Mouse (Mus musculus) neural tube, embryonic 12.5 days (tissue): Measurements from ENCODE around the gene Mgat3. TPM values are rescaled to one million over a fixed set of nuclear protein-coding genes. Genes with fewer than 3 reads are reported as not detected.

Source experiments
- ATAC-seq: fragments of 200-750 bp; cut with Nextera tagmentation; 2 replicates; pipeline ENCODE4 v1.8.0; 2017; ENCODE audit warnings: low read depth, mild to moderate bottlenecking, moderate TSS enrichment, moderate library complexity; ENCODE audit not compliant: low FRiP score
- H3K27ac ChIP-seq: fragments of 300-500 bp; sonication (generic); 2 replicates; pipeline ENCODE4 v1.5.1; 2016
- H3K27me3 ChIP-seq: fragments of 300-500 bp; sonication (generic); replicated peaks from 2 replicates; pipeline ENCODE4 v1.6.1; 2016; ENCODE audit warnings: mild to moderate bottlenecking
- H3K36me3 ChIP-seq: fragments of 300-500 bp; sonication (generic); 2 replicates; pipeline ENCODE4 v1.6.1; 2016; ENCODE audit warnings: mild to moderate bottlenecking
- H3K4me1 ChIP-seq: fragments of 300-500 bp; sonication (generic); 2 replicates; pipeline ENCODE4 v1.6.1; 2016
- H3K4me2 ChIP-seq: fragments of 300-500 bp; sonication (generic); replicated peaks from 2 replicates; pipeline ENCODE4 v1.6.1; 2016; ENCODE audit warnings: mild to moderate bottlenecking
- H3K4me3 ChIP-seq: fragments of 300-500 bp; sonication (generic); 2 replicates; pipeline ENCODE4 v1.5.1; 2016
- H3K9ac ChIP-seq: fragments of 300-500 bp; sonication (generic); 2 replicates; pipeline ENCODE4 v1.6.1; 2016; ENCODE audit warnings: mild to moderate bottlenecking
- H3K9me3 ChIP-seq: fragments of 300-500 bp; sonication (generic); 2 replicates; pipeline ENCODE4 v1.6.1; 2016; ENCODE audit warnings: mild to moderate bottlenecking
- WGBS: fragments of 180-500 bp; shearing (Covaris S2); methylation state at CpG from one replicate; pipeline ENCODE4 v1.1.7; 2016; 5-methylcytosine and 5-hydroxymethylcytosine counted together
- polyA plus RNA-seq: library from polyadenylated mRNA; unstranded; fragments of >200 nt; fragmentation: Nextera tagmentation; extraction: Ambion mirVana; gene quantifications from 2 replicates; pipeline ENCODE4 v1.2.1, GENCODE M21; 2016

Gene Mgat3
- polyA plus RNA-seq, 1 experiment from 2014 or later: 13.8 TPM

GRCm38 (mm10) chr15:80248135-80248534 lies 74.6 kb downstream of the Mgat3 start:
- peaks cover 72% of the 10 kb centered on the region for H3K36me3 ChIP-seq
- no peak overlapping the region for H3K4me2 ChIP-seq
- H3K9me3 ChIP-seq: no peaks in the 10 kb centered on the region
- H3K4me3 ChIP-seq: no peak overlapping the region
- H3K4me1 ChIP-seq: no peaks in the 10 kb centered on the region
- no peak overlapping the region for H3K27ac ChIP-seq
- H3K27me3 ChIP-seq: no peaks in the 10 kb centered on the region
- no peak overlapping the region for H3K9ac ChIP-seq
- WGBS: 95% methylated on average over 12 of the region's 12 CpGs
- no peak for ATAC-seq

DNA sequence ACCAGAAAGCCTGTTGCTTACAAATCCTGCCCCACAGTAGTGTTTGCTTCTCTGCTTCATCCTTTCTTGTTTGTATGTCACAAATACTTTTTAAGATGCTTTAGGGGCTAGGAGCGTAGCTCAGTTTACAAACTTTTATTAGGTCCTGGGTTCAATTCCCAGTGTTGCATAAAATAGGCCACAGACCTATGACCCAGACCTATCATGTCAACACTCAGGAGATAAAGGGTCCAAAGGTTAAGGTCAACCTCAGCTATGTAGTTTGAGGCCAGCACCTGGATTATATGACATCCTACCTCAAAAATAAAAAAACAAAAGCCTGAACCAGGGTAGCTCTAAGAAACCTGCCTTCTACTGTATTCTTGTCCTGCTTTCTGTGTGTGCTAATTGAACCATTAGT lies 75.1 kb downstream of the Mgat3 start:
- 97% methylated on average over 1 of the region's 1 CpGs for WGBS
- no peak overlapping the region for H3K4me2 ChIP-seq
- peaks cover 2% of the 10 kb centered on the region; the same call in 1 of the 2 replicates for H3K4me1 ChIP-seq
- no peak overlapping the region for H3K27ac ChIP-seq
- no peaks in the 10 kb centered on the region for H3K27me3 ChIP-seq
- ATAC-seq: no peak
- peaks cover 68% of the 10 kb centered on the region for H3K36me3 ChIP-seq
- H3K4me3 ChIP-seq: no peak overlapping the region
- no peak overlapping the region for H3K9ac ChIP-seq
- H3K9me3 ChIP-seq: no peaks in the 10 kb centered on the region

DNA sequence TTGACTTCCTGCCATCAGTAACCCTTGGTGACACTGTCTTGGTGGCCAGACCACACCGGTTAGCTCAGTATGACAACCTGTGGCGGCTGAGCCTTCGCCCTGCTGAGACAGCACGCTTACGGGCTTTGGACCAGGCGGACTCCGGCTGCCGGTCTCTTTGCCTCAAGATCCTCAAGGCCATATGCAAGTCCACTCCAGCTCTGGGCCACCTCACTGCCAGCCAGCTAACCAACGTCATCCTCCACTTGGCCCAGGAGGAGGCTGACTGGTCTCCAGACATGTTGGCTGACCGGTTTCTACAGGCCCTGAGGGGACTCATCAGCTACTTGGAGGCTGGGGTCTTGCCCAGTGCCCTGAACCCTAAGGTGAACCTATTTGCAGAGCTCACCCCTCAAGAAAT lies 76.2 kb downstream of the Mgat3 start:
- Histone ChIP-seq H3K9me3 (no peaks in the 10 kb centered on the region), H3K36me3 (peaks cover 59% of the 10 kb centered on the region), H3K4me1 (peaks cover 11% of the 10 kb centered on the region; the same call in 1 of the 2 replicates), H3K4me2 (no peak overlapping the region), H3K4me3 (no peak overlapping the region), H3K9ac (no peak overlapping the region), H3K27ac (no peak overlapping the region), H3K27me3 (no peaks in the 10 kb centered on the region)
- ATAC-seq: no peak
- WGBS: 95% methylated on average over 10 of the region's 10 CpGs

DNA sequence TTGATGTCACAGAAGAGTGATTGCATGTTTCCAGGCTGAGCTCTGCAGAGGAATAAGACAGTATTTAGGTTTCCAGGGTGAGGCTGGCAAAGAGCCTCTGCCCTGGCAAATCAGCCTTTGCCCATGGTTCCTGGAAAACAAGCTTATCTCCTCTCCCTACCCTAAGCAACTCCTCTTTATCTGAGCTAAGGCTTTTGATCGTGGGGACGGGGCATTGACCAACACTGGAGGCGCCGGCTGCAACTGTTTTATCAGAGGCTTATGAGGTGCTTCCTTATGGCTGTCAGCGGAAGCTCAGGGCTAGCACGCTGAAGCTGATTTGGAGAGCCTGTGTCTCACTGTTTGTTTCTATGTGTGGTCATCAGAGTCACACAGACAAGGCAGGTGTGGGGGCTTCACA lies 77.1 kb downstream of the Mgat3 start:
- WGBS: 92% methylated on average over 6 of the region's 6 CpGs
- no peaks in the 10 kb centered on the region for H3K9me3 ChIP-seq
- H3K4me1 ChIP-seq: peaks cover 11% of the 10 kb centered on the region; the same call in 1 of the 2 replicates
- H3K36me3 ChIP-seq: peaks cover 54% of the 10 kb centered on the region
- no peak overlapping the region for H3K4me2 ChIP-seq
- H3K27ac ChIP-seq: no peak overlapping the region
- ATAC-seq: no peak
- no peak overlapping the region for H3K4me3 ChIP-seq
- no peak overlapping the region for H3K9ac ChIP-seq
- H3K27me3 ChIP-seq: no peaks in the 10 kb centered on the region

DNA sequence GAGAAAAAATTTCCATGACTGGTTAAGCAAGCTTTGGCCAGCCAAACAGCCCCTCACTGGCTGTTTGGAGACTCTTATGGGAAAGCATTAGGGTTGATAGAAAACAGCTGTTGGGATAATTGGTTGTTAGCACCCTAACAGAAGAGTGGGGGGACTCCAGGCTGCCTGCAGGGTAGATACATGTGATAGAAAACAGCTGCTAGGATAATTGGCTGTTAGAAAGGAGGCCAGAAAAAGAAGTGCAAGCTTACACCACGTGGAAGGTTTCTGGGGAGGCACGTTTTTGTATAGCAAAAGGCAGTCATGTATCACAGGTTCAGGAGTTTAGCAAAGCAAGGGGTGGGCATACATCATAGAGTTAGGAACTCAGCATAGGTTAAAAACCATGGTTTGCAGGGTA lies 80.0 kb downstream of the Mgat3 start:
- no peak overlapping the region for H3K4me3 ChIP-seq
- no peak for ATAC-seq
- H3K9ac ChIP-seq: no peak overlapping the region
- WGBS: 49% methylated on average over 2 of the region's 2 CpGs
- H3K4me2 ChIP-seq: peak overlapping the region; percentile 98; the same call in 1 of the 2 replicates
- no peaks in the 10 kb centered on the region for H3K9me3 ChIP-seq
- H3K27ac ChIP-seq: no peak overlapping the region
- peaks cover 33% of the 10 kb centered on the region for H3K4me1 ChIP-seq
- H3K27me3 ChIP-seq: no peaks in the 10 kb centered on the region
- peaks cover 50% of the 10 kb centered on the region for H3K36me3 ChIP-seq

DNA sequence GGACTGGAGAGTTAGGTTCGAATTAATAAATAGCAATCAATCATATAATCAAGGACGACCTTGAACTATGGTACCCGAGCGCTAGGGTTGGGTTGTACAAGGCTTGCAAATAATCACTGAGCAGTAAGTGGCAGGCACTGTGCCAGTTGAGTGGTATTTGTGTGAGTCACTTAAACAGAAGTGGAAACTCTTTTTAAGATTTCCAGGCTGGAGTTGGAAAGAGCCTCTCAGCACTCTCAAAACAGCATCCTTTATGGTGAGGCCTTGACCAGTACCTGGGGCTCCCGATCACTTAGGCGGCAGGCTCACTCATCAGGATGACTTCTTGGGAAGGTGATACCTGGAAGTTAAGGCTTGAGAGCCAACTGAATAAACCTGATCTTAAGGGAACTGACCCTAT lies 80.7 kb downstream of the Mgat3 start:
- Histone ChIP-seq H3K4me1 (peaks cover 33% of the 10 kb centered on the region), H3K36me3 (peaks cover 50% of the 10 kb centered on the region), H3K9me3 (no peaks in the 10 kb centered on the region), H3K27me3 (no peaks in the 10 kb centered on the region), H3K9ac (peak overlapping the region; percentile 74), H3K4me2 (peak overlapping the region; percentile 98), H3K4me3 (peak overlapping the region; percentile 100), H3K27ac (peak overlapping the region; percentile 95)
- WGBS: 56% methylated on average over 6 of the region's 6 CpGs
- no peak for ATAC-seq

DNA sequence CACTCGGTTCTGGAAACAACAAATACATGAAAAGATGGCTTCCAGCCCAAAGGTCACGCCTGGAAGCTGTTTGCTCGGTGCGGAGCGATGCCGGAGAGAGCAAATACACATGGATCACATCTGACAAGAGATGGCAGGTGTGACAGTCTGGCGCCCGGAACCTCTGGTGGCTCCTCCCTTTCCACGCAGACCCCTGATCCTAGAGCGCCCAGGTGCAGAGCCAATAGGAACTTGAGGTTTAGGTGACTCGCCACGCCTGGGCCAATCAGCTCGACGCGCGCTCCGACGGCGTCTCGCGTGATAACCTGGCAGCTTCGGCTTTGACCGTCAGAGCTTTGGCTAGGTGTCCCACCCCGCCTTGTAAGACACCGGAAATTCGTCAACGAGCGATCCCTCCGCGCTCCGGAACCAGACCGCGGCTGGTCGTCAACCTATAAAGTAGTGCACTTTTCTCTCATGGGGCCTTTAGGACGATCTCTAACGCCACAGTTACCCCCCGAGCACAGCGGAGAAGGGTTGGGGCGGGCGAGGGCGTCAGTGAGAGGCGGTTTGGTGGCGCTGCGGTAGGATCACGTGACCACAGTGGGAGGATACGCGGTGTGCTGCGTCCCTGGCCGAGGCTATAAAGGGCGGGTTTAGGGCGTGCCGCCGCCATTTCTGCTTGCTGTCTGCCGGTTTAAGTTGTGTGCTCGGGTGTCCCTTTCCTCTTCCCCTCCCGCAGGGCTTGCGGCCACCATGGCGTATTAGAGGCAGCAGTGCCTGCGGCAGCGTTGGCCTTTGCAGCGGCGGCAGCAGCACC lies 81.5 kb downstream of the Mgat3 start, which contains the start of gene Atf4:
TSS of gene Atf4 (plus strand) at position 338 of the 799 bp plus-strand sequence.
- peaks cover 33% of the 10 kb centered on the region for H3K4me1 ChIP-seq
- peak within 1 kb of the TSS; percentile 100 for H3K9ac ChIP-seq
- H3K9me3 ChIP-seq: no peaks in the 10 kb centered on the region
- H3K4me2 ChIP-seq: peak within 1 kb of the TSS; percentile 98
- no peaks in the 10 kb centered on the region for H3K27me3 ChIP-seq
- H3K27ac ChIP-seq: peak within 1 kb of the TSS; percentile 95
- peaks cover 48% of the 10 kb centered on the region for H3K36me3 ChIP-seq
- peak; percentile 96 for ATAC-seq
- peak within 1 kb of the TSS; percentile 100 for H3K4me3 ChIP-seq
- WGBS: under 1% methylated on average over 62 of the region's 62 CpGs

GRCm38 (mm10) chr15:80255646-80256121 lies 82.2 kb downstream of the Mgat3 start:
- peak overlapping the region; percentile 100 for H3K9ac ChIP-seq
- H3K27me3 ChIP-seq: no peaks in the 10 kb centered on the region
- H3K36me3 ChIP-seq: peaks cover 48% of the 10 kb centered on the region
- peak overlapping the region; percentile 98 for H3K4me2 ChIP-seq
- no peaks in the 10 kb centered on the region for H3K9me3 ChIP-seq
- H3K4me3 ChIP-seq: peak overlapping the region; percentile 100
- peak; percentile 41 for ATAC-seq
- peaks cover 33% of the 10 kb centered on the region for H3K4me1 ChIP-seq
- under 1% methylated on average over 51 of the region's 51 CpGs for WGBS
- peak overlapping the region; percentile 95 for H3K27ac ChIP-seq

DNA sequence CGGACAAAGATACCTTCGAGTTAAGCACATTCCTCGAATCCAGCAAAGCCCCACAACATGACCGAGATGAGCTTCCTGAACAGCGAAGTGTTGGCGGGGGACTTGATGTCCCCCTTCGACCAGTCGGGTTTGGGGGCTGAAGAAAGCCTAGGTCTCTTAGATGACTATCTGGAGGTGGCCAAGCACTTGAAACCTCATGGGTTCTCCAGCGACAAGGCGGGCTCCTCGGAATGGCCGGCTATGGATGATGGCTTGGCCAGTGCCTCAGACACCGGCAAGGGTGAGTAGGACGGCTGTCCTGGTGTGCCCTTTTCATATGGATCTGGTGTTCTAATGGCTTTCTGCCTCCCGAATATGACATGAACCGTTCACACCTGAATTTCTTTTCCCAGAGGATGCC lies 82.7 kb downstream of the Mgat3 start:
- Histone ChIP-seq H3K36me3 (peaks cover 43% of the 10 kb centered on the region), H3K27me3 (no peaks in the 10 kb centered on the region), H3K9ac (peak overlapping the region; percentile 100), H3K9me3 (no peaks in the 10 kb centered on the region), H3K4me2 (peak overlapping the region; percentile 98), H3K4me1 (peaks cover 33% of the 10 kb centered on the region), H3K4me3 (peak overlapping the region; percentile 100), H3K27ac (peak overlapping the region; percentile 95; the same call in 1 of the 2 replicates)
- 15% methylated on average over 16 of the region's 16 CpGs for WGBS
- no peak for ATAC-seq

- H3K36me3 ChIP-seq: peaks cover 43% of the 10 kb centered on the region
- 69% methylated on average over 12 of the region's 12 CpGs for WGBS
- H3K4me3 ChIP-seq: peak overlapping the region; percentile 100
- H3K27me3 ChIP-seq: no peaks in the 10 kb centered on the region
- H3K9me3 ChIP-seq: no peaks in the 10 kb centered on the region
- no peak for ATAC-seq
- H3K27ac ChIP-seq: peak overlapping the region; percentile 95
- H3K4me2 ChIP-seq: peak overlapping the region; percentile 98
- H3K4me1 ChIP-seq: peaks cover 33% of the 10 kb centered on the region
- peak overlapping the region; percentile 100 for H3K9ac ChIP-seq
Observed at GRCm38 (mm10) chr15:80256656-80257601, 83.4 kb downstream of the Mgat3 start.

DNA sequence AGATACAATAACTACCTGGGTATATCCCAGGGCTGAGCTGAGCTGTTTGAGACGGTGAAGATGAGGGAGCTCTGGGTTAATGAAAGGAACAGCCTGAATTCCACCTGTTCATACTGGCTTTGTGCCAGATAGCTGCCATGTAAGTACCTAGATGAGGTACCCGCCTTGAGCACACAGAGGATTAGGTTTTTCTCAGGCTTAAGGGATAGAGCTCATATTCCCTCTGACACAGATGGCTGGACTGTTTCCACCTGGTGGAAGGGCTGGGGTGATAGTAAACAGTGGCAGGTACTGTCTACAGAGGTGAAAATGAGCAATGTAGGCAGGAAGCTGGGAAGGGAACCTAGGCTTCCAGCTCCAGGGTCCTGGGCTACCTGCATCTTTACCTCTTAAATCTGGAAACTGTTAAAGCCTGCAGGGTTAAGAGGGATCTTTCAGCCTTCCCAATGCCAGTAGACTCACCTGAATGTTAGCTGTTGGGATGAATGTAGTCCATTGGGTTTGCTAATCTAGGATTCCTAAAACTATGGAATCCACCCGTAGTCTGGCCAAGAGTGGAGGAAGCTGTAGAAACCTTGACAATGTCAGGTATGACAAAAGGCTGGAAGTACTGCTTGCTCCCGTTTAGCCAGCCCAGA lies 84.2 kb downstream of the Mgat3 start:
- Histone ChIP-seq H3K9ac (peak overlapping the region; percentile 17; the same call in 1 of the 2 replicates), H3K27me3 (no peaks in the 10 kb centered on the region), H3K9me3 (no peaks in the 10 kb centered on the region), H3K4me2 (peak overlapping the region; percentile 98), H3K36me3 (peaks cover 43% of the 10 kb centered on the region), H3K27ac (0 out of 2 replicates have a peak overlapping the region, but pooled peaks have one; percentile 32), H3K4me1 (peaks cover 33% of the 10 kb centered on the region), H3K4me3 (peak overlapping the region; percentile 11; the same call in 1 of the 2 replicates)
- no peak for ATAC-seq
- 44% methylated on average over 4 of the region's 4 CpGs for WGBS
